Mouse (Mus musculus) spleen, adult 12 weeks (tissue): Measurements from ENCODE around the gene Spr.
"Not testable (repeated sequence)": the region's sequence is repeated elsewhere in the genome, so short reads cannot be mapped to it uniquely, and the experiment has no call there.

Experiments
- DNase-seq: peaks from one replicate; pipeline ENCODE4 v3.0.0; 2022; ENCODE audit warnings: low spot score

The Spr gene

GRCm38 (mm10) chr6:85131673-85132072 lies 5.9 kb downstream of the Spr start:
- DNase-seq: peak; percentile 17

- not testable (repeated sequence) for DNase-seq
These were observed 19.7 kb downstream of the Spr start for GRCm38 (mm10) chr6:85117545-85118511.

GRCm38 (mm10) chr6:85105033-85105615 lies 32.4 kb downstream of the Spr start:
- DNase-seq: no peak

DNA sequence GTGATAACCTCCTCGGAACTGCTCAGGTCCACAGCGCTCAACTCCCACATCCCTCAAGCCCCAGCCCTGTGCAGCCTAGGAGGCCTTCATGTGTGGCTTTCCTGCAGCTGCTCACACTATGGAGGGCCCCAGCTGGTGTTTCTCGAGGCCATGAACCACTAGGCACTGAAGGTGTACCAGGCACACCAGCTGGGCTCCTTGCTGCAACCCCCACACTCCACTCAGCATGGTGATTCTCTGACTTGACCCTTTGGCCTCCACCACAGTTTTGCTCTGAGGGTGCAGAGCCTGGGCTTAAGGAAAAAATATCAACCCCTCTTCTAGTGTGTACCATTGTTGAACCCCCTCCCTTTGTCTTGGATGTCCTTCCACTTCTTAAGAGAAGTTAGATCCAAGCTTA lies 34.2 kb downstream of the Spr start:
- no peak for DNase-seq

- no peak for DNase-seq
These were observed 41.1 kb downstream of the Spr start for GRCm38 (mm10) chr6:85096441-85096840.

DNA sequence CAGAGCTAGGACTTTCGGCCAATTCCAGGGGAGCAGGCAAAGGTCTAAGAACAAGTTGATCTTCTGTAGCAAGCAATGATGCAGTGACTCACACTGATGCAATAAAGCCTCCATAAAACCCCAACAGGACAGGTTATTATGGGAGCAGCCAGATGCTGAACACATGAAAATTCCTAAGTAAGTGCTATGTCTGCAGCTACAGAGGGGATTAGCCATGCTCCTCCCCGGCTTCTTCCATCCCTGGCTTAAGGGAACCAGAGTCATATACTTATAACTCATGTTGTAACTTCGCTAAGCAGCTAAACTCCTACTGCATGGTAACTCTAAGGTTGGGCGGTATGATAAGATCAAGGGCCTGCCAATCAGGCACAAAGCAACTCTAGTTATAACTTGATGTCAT lies 50.1 kb downstream of the Spr start:
- no peak for DNase-seq

GRCm38 (mm10) chr6:85086645-85087044 lies 50.9 kb downstream of the Spr start:
- no peak for DNase-seq
